Mouse (Mus musculus) CH12.LX (cell line): ENCODE data around the gene Kif17. TPM values are rescaled to one million over a fixed set of nuclear protein-coding genes. Genes with fewer than 3 reads are reported as not detected.

Experiments used
- DNase-seq: peaks from one replicate; pipeline ENCODE4 v3.0.0-alpha.2; 2013; ENCODE audit errors: extremely low read depth
- H3K27ac ChIP-seq: 2 replicates; pipeline ENCODE4 v1.5.1; 2012; ENCODE audit warnings: low read depth, mild to moderate bottlenecking, control low read depth, moderate library complexity; ENCODE audit not compliant: insufficient read depth
- H3K27me3 ChIP-seq: replicated peaks from 2 replicates; pipeline ENCODE3; 2012; ENCODE audit warnings: inconsistent platforms
- H3K36me3 ChIP-seq, 2 experiments: replicated peaks in 1 of 2; 2 replicates each; pipeline versions ENCODE3 to v1.6.1; 2012; ENCODE audit warnings: inconsistent platforms in 1 of 2, low read length in 1 of 2, mild to moderate bottlenecking in 1 of 2, mixed read lengths in 1 of 2, moderate library complexity in 1 of 2; ENCODE audit not compliant: control insufficient read depth in 1 of 2, insufficient read depth in 1 of 2
- H3K4me1 ChIP-seq, 2 experiments: 2 replicates each; pipeline ENCODE4 v1.6.1; 2012; ENCODE audit warnings: inconsistent platforms in 1 of 2, moderate library complexity in 1 of 2; ENCODE audit not compliant: insufficient read depth in 2 of 2, control insufficient read depth in 1 of 2
- H3K4me2 ChIP-seq: 2 replicates; pipeline ENCODE4 v1.6.1; 2012; ENCODE audit warnings: low read depth, mild to moderate bottlenecking, control low read depth; ENCODE audit not compliant: poor library complexity, insufficient read depth, severe bottlenecking
- H3K4me3 ChIP-seq, 3 experiments: fragments of 150-350 bp in 1 of 3; sonication (generic) in 1 of 3; replicated peaks in 1 of 3; 2 replicates each; pipeline versions ENCODE3 to v1.5.1; 2011 to 2012; ENCODE audit warnings: low read depth in 2 of 3, low read length in 2 of 3, mild to moderate bottlenecking in 2 of 3, moderate library complexity in 2 of 3, control low read depth in 1 of 3, improper control_type of control experiment in 1 of 3, inconsistent platforms in 1 of 3, mixed read lengths in 1 of 3; ENCODE audit not compliant: poor library complexity in 1 of 3
- H3K79me2 ChIP-seq: replicated peaks from 2 replicates; pipeline ENCODE4 v1.6.1; 2012; ENCODE audit warnings: mild to moderate bottlenecking, moderate library complexity; ENCODE audit not compliant: control insufficient read depth, poor library complexity, insufficient read depth, severe bottlenecking; ENCODE audit errors: extremely low read depth
- H3K9ac ChIP-seq: 2 replicates; pipeline ENCODE4 v1.6.1; 2012; ENCODE audit warnings: low read depth, mild to moderate bottlenecking, control low read depth, moderate library complexity; ENCODE audit not compliant: insufficient read depth
- H3K9me3 ChIP-seq: replicated peaks from 2 replicates; pipeline ENCODE3; 2012; ENCODE audit warnings: low read length, inconsistent platforms, mixed read lengths
- BHLHE40 ChIP-seq: IDR thresholded peaks from 2 replicates; pipeline ENCODE4 v1.6.1; 2011; ENCODE audit warnings: mild to moderate bottlenecking, low read depth, low read length, improper control_type of control experiment
- CHD2 ChIP-seq: IDR thresholded peaks from 2 replicates; pipeline ENCODE4 v1.6.1; 2011; ENCODE audit warnings: low read length, improper control_type of control experiment
- CTCF ChIP-seq, 2 experiments: IDR thresholded peaks in 1 of 2; conservative IDR thresholded peaks in 1 of 2; 2 replicates each; pipeline ENCODE4 v1.5.1; 2011 to 2012; ENCODE audit warnings: low read depth in 2 of 2, low read length in 2 of 2, improper control_type of control experiment in 1 of 2, inconsistent platforms in 1 of 2, mild to moderate bottlenecking in 1 of 2, moderate library complexity in 1 of 2
- ETS1 ChIP-seq: conservative IDR thresholded peaks from 2 replicates; pipeline ENCODE4 v1.6.1; 2012; ENCODE audit warnings: low read depth, mild to moderate bottlenecking, inconsistent platforms, low read length, improper control_type of control experiment, moderate library complexity
- HCFC1 ChIP-seq: IDR thresholded peaks from 2 replicates; pipeline ENCODE4 v1.6.1; 2012; ENCODE audit warnings: low read depth, mild to moderate bottlenecking, inconsistent platforms, low read length, improper control_type of control experiment
- IRF4 ChIP-seq: IDR thresholded peaks from 2 replicates; pipeline ENCODE4 v1.6.1; 2014; ENCODE audit warnings: low read depth, mild to moderate bottlenecking, inconsistent platforms, low read length, improper control_type of control experiment
- JUN ChIP-seq: IDR thresholded peaks from 2 replicates; pipeline ENCODE4 v1.6.1; 2011; ENCODE audit warnings: low read depth, mild to moderate bottlenecking, low read length, improper control_type of control experiment, moderate library complexity; ENCODE audit not compliant: insufficient read depth
- KAT2A ChIP-seq: IDR thresholded peaks from 2 replicates; pipeline ENCODE4 v1.6.1; 2012; ENCODE audit warnings: low read length, improper control_type of control experiment, inconsistent platforms; ENCODE audit not compliant: insufficient replicate concordance
- MAFK ChIP-seq: IDR thresholded peaks from 2 replicates; pipeline ENCODE4 v1.6.1; 2011; ENCODE audit warnings: low read length, improper control_type of control experiment; ENCODE audit not compliant: insufficient replicate concordance
- MAX ChIP-seq: IDR thresholded peaks from 2 replicates; pipeline ENCODE4 v1.6.1; 2011; ENCODE audit warnings: low read length, improper control_type of control experiment
- MEF2A ChIP-seq: IDR thresholded peaks from 2 replicates; pipeline ENCODE4 v1.6.1; 2014; ENCODE audit warnings: low read depth, mild to moderate bottlenecking, inconsistent platforms, low read length, improper control_type of control experiment, borderline replicate concordance
- MYC ChIP-seq: IDR thresholded peaks from 2 replicates; pipeline ENCODE4 v1.6.1; 2011; ENCODE audit warnings: low read depth, mild to moderate bottlenecking, improper control_type of control experiment, low read length
- PAX5 ChIP-seq: IDR thresholded peaks from 2 replicates; pipeline ENCODE4 v1.6.1; 2012; ENCODE audit warnings: low read length, inconsistent platforms, mixed read lengths
- POLR2A ChIP-seq: IDR thresholded peaks from 2 replicates; pipeline ENCODE4 v1.6.1; 2011; ENCODE audit warnings: low read depth, mild to moderate bottlenecking, improper control_type of control experiment, low read length
- POLR2AphosphoS2 ChIP-seq: IDR thresholded peaks from 2 replicates; pipeline ENCODE4 v1.6.1; 2011; ENCODE audit warnings: low read depth, low read length, improper control_type of control experiment
- RAD21 ChIP-seq: IDR thresholded peaks from 2 replicates; pipeline ENCODE4 v1.6.1; 2011; ENCODE audit warnings: low read depth, mild to moderate bottlenecking, low read length, improper control_type of control experiment, moderate library complexity
- RCOR1 ChIP-seq: conservative IDR thresholded peaks from 2 replicates; pipeline ENCODE4 v1.6.1; 2012; ENCODE audit warnings: low read depth, mild to moderate bottlenecking, inconsistent platforms, low read length, improper control_type of control experiment
- SMC3 ChIP-seq: IDR thresholded peaks from 2 replicates; pipeline ENCODE4 v1.6.1; 2011; ENCODE audit warnings: low read depth, low read length, improper control_type of control experiment
- UBTF ChIP-seq: IDR thresholded peaks from 2 replicates; pipeline ENCODE4 v1.6.1; 2012; ENCODE audit warnings: low read depth, mild to moderate bottlenecking, inconsistent platforms, low read length, improper control_type of control experiment, moderate library complexity
- USF1 ChIP-seq: IDR thresholded peaks from 2 replicates; pipeline ENCODE4 v1.6.1; 2014; ENCODE audit warnings: low read depth, mild to moderate bottlenecking, inconsistent platforms, low read length, improper control_type of control experiment
- USF2 ChIP-seq: conservative IDR thresholded peaks from 2 replicates; pipeline ENCODE4 v1.6.1; 2011; ENCODE audit warnings: low read depth, low read length, improper control_type of control experiment
- ZKSCAN1 ChIP-seq: IDR thresholded peaks from 2 replicates; pipeline ENCODE4 v1.6.1; 2012; ENCODE audit warnings: low read depth, inconsistent platforms, low read length, improper control_type of control experiment, borderline replicate concordance
- ZNF384 ChIP-seq: IDR thresholded peaks from 2 replicates; pipeline ENCODE4 v1.6.1; 2012; ENCODE audit warnings: low read depth, low read length, improper control_type of control experiment, inconsistent platforms
- dilution Hi-C: fragments of 300-500 bp; cut with MboI; formaldehyde crosslinking; loops from 2 replicates; pipeline ENCODE4 v1.14.3; 2020; ENCODE audit warnings: low sequenced_read_pairs; ENCODE audit not compliant: extremely low pct_unique_long_range_greater_than_20kb, extremely low pct_ligation_motif_present
- in situ Hi-C: fragments of 300-500 bp; cut with MboI; formaldehyde crosslinking; loops from 3 replicates; pipeline ENCODE4 v1.14.3; 2019; ENCODE audit warnings: low sequenced_read_pairs, low pct_ligation_motif_present, low pct_unique_long_range_greater_than_20kb, mixed read lengths
- polyA plus RNA-seq: library from polyadenylated mRNA; unstranded; fragments of >175 nt; gene quantifications from 2 replicates; pipeline ENCODE4 v1.2.1, GENCODE M21; 2012; ENCODE audit warnings: low read depth; ENCODE audit not compliant: insufficient read length
- total RNA-seq, 2 experiments: library from RNA; depleted of rRNA; stranded (reverse); fragments of 300-350 nt in 1 of 2; fragments of >200 nt in 1 of 2; gene quantifications; 2 replicates each; pipeline ENCODE4 v1.2.3; 2012 to 2014

Kif17 gene
- total and polyA plus RNA-seq, 3 experiments: 0.17 to 1.5 (median 0.55) TPM

- Histone ChIP-seq H3K27ac (no peak overlapping the region), H3K4me3 (no peak overlapping the region), H3K4me2 (no peak overlapping the region), H3K27me3 (no peaks in the 10 kb centered on the region), H3K4me1 (no peaks in the 10 kb centered on the region), H3K9ac (no peak overlapping the region), H3K79me2 (no peaks in the 10 kb centered on the region), H3K36me3 (peaks cover 25 to 62% of the 10 kb centered on the region in 2 experiments), H3K9me3 (peaks cover 2% of the 10 kb centered on the region)
- in situ Hi-C loops (loop anchor here (5.0 to 25.0 kb wide), 2 partner anchors 116 to 354 kb away; partner anchors contain the start of gene Mul1), dilution Hi-C loops (no loop called here)
- TF ChIP-seq USF2 (no peak), CTCF (conservative IDR thresholded peaks at IDR 0.05 in 1 of 2, IDR thresholded peaks at IDR 0.05 in 1 of 2; ENCODE audit: low read depth in 2 of 2, low read length in 2 of 2) (peak in 1 of 2 experiments; percentile 25; a peak in 2 of 4 replicates)
- no peak for DNase-seq
These were observed 66.1 kb downstream of the Kif17 start for GRCm38 (mm10) chr4:138316369-138316768.

- TF ChIP-seq HCFC1 (no peak), USF1 (no peak), IRF4 (no peak), RAD21 (peak; percentile 3), PAX5 (no peak), SMC3 (peak; percentile 45), RCOR1 (no peak), CTCF (conservative IDR thresholded peaks at IDR 0.05 in 1 of 2, IDR thresholded peaks at IDR 0.05 in 1 of 2; ENCODE audit: low read depth in 2 of 2, low read length in 2 of 2) (peak; percentile 73 to 77)
- Histone ChIP-seq H3K4me3 (no peak overlapping the region), H3K27ac (no peak overlapping the region), H3K9me3 (peaks cover 2% of the 10 kb centered on the region), H3K79me2 (no peaks in the 10 kb centered on the region), H3K36me3 (peaks cover 6 to 39% of the 10 kb centered on the region in 2 experiments), H3K4me1 (no peaks in the 10 kb centered on the region), H3K27me3 (peaks cover 4% of the 10 kb centered on the region), H3K4me2 (no peak overlapping the region), H3K9ac (no peak overlapping the region)
- in situ Hi-C loops (loop anchor here (5.0 to 25.0 kb wide), 2 partner anchors 114 to 356 kb away; partner anchors contain the start of gene Mul1), dilution Hi-C loops (no loop called here)
- peak; percentile 50 for DNase-seq
These were observed 68.5 kb downstream of the Kif17 start for GRCm38 (mm10) chr4:138318509-138319266.

- no peak overlapping the region for H3K9ac ChIP-seq
- H3K9me3 ChIP-seq: peaks cover 2% of the 10 kb centered on the region
- no peak overlapping the region for H3K4me2 ChIP-seq
- H3K79me2 ChIP-seq: no peaks in the 10 kb centered on the region
- DNase-seq: peak; percentile 85
- no peak overlapping the region for H3K4me3 ChIP-seq
- H3K36me3 ChIP-seq: peaks cover under 1 to 31% of the 10 kb centered on the region in 2 experiments
- H3K27me3 ChIP-seq: peaks cover 4% of the 10 kb centered on the region
- no peak overlapping the region for H3K27ac ChIP-seq
- no peaks in the 10 kb centered on the region for H3K4me1 ChIP-seq
- in situ Hi-C loops: loop anchor here (5.0 to 25.0 kb wide), 2 partner anchors 113 to 357 kb away; partner anchors contain the start of gene Mul1
- dilution Hi-C loops: no loop called here
- TF ChIP-seq USF2 (no peak), ZNF384 (peak; percentile 53; the same call in 1 of the 2 replicates), MYC (peak; percentile 65), POLR2AphosphoS2 (no peak), CTCF (conservative IDR thresholded peaks at IDR 0.05 in 1 of 2, IDR thresholded peaks at IDR 0.05 in 1 of 2; ENCODE audit: low read depth in 2 of 2, low read length in 2 of 2) (peak; percentile 99 to 100), JUN (no peak), POLR2A (no peak), MAX (peak; percentile 46; the same call in 1 of the 2 replicates), UBTF (no peak), RAD21 (peak; percentile 68), ETS1 (no peak), ZKSCAN1 (no peak), BHLHE40 (no peak), USF1 (no peak), CHD2 (no peak), MAFK (no peak), MEF2A (peak; percentile 16; the same call in 1 of the 2 replicates), KAT2A (no peak), HCFC1 (no peak)
These were observed 69.3 kb downstream of the Kif17 start for GRCm38 (mm10) chr4:138319508-138319907.
